Mouse (Mus musculus) lung, adult 2 months (tissue): ENCODE measurements around the gene Colgalt2.

Experiments
- CTCF ChIP-seq: fragments of 200-500 bp; IDR thresholded peaks from 2 replicates; pipeline ENCODE4 v1.5.1; 2011; ENCODE audit warnings: mild to moderate bottlenecking, low read length, control low read depth; ENCODE audit not compliant: insufficient read depth
- POLR2A ChIP-seq: fragments of 200-500 bp; IDR thresholded peaks from 2 replicates; pipeline ENCODE4 v1.6.1; 2011; ENCODE audit warnings: low read depth, mild to moderate bottlenecking, control low read depth, low read length, borderline replicate concordance; ENCODE audit errors: extremely low read depth

DNA sequence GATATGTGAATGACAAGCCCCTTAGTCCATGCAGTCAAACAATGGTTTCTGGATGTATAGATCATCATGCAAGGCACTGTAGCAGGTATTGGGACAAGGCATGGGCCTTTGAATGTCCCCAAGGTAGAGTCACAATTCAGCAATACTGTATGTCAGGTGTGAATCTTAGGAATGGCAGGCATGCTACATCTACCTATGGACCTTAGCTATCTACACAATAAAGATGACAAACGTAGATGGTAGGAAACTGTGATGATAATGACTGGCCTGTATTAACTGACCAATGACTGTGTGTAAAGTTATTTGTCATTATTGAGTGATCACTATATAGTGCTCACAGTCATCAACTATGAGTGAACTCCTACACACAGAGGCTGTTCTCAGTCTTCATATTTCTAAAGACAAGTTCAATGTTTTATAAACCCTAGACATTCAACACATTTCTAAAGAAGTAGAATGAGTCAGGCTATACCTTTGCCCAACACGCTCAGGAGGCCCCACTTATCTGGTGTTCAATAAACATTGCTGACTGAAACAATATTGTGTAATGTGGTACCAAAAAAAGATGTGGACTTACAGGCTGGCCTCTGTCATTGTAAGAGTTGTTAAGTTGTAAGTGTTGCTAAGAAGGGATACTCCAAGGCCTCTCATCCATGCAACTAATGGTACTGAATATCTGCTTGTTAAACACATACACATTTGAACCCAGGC is 144.0 kb downstream of the Colgalt2 start:
- TF ChIP-seq CTCF (no peak), POLR2A (no peak)
